Mouse (Mus musculus) hematopoietic stem cell, adult 5-6 weeks (primary cell): ENCODE measurements around the gene Sclt1. TPM values are rescaled to one million over a fixed set of nuclear protein-coding genes. Genes with fewer than 3 reads are reported as not detected.

ENCODE experiments used
- ATAC-seq, 2 experiments: fragments of 125-278 bp in 1 of 2; replicated peaks in 1 of 2; 2 replicates each; pipeline ENCODE4 v1.8.0; 2016 to 2017; ENCODE audit warnings: inconsistent platforms in 2 of 2, mild to moderate bottlenecking in 2 of 2, moderate number of reproducible peaks in 2 of 2, low read depth in 1 of 2, moderate TSS enrichment in 1 of 2; ENCODE audit not compliant: low FRiP score in 2 of 2, poor library complexity in 2 of 2, severe bottlenecking in 2 of 2, insufficient read depth in 1 of 2, low TSS enrichment in 1 of 2
- total RNA-seq: library from RNA; stranded (forward); fragments of 172-1452, 232-1000 nt; gene quantifications from 2 replicates; pipeline ENCODE4 v1.2.3, GENCODE M21; 2017

The Sclt1 gene
- total RNA-seq, 1 experiment from 2014 or later = 24.8 TPM

DNA sequence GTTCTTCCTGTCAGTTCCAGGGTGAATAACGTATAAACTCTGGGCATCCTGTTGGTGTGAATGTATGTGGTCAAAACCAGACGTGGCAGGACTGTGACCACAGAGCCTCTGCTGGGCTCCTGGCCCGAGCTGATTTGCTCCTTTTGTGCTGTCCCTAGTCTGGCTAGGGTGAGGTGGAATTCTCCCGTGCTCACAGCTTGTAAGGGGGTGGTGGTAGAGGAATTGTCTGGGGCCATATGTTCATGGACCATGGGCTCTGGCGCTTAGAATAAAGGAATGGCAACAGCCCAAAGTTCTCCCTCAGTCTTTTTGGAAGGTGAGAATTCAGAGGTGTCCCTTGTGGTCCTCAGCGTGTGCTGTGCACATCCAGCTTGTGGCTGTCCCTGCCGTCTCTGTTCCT, 149.5 kb downstream of the Sclt1 start:
- ATAC-seq = no peak

- no peak for ATAC-seq
Measured at GRCm38 (mm10) chr3:41591651-41592170, 150.6 kb downstream of the Sclt1 start.

DNA sequence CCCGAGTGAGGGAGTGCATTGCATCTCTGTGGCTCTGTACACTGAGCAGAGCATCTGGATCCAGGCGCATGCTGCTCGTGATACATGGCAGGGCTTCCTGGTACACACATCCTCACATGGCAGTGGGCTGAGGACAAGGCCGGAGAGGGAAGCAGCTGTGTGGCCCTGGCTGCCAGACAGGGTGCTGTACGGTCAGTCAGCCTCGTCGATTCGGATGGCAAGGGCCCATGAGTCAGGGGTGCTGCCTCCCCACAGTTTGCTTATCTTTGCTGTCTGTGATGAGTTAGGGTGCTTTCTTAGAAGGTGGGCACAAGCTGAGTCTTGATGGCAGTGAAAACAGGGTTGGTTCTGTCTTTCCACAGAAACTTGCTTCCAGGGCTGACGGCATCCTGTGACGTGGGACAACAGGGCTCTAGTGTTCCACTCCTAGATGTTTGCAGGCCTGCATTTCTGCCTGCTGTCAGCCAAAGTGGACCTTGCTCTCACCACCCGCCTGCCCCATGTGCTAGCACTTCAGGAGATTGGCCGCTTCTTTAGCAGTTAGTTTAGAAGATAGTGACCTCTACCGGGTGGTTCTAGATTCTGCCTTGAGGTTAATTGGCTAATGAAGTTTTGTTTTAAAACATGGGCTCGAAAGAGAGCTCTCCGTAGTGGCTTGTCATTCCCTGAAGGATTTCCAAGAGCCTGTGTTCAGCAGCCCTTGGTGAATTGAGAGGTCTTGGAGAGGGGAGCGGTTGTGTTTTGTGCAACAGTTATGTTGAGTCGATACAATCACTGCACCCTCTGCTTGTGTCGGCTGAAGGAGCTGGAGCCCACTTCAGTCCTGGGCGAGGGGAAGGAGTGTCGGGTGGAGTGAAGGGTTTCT, 151.4 kb downstream of the Sclt1 start:
- no peak for ATAC-seq

- no peak for ATAC-seq
Measured at GRCm38 (mm10) chr3:41589988-41590387, 152.3 kb downstream of the Sclt1 start.

DNA sequence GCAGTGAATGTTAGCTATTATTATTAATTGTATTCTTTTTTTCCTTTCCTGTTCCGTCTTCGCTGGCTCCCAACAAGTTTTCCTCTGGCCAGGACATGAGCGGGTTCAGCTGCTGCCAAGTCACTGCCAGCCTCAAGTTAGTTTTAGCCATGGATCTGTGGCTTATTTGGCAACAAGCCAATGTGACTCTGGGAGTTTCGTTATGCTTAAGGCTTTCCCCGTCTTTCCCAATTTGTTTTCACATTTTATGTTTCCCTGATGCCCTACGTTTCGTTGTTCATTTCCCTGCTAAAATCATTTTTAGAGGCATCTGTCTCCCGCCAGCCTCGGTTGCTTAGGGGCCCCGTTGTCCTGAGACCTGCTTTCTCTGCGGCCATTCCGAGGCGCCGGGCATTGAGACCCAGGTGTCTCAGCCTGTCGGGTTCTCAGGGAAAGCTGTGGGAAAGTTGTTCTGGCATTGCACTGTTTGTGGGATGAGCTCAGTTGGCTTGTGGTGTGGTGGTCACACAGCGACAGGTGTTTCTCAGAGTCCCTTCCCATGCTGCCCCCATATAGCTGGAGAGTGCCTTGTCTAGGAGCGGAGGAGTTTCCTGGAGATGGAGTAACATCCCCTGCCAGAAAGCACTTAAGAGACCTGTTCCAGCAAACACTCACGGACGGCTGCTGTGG, 152.9 kb downstream of the Sclt1 start:
- ATAC-seq = no peak

DNA sequence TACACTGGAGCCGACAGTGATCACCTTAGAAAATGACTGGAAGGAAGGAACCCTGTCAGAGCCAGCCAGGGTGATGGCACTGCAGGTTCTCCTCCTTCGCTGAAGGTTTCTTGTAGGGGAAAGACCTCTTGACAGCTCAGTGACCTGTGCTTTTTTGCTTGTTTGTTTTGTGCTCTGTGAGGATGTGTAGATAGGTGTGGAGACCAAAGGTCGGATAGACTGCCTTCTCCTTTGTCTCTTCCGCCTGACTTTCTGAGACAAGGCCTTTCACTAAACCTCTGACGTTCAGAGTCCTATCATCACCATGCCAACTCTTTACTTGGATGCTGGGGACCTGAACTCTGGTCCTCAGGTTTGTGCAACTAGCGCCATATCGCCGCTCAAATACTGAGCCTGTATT, 153.8 kb downstream of the Sclt1 start:
- no peak for ATAC-seq

GRCm38 (mm10) chr3:41587588-41587987, 154.7 kb downstream of the Sclt1 start:
- ATAC-seq = peak; percentile 91 to 92

DNA sequence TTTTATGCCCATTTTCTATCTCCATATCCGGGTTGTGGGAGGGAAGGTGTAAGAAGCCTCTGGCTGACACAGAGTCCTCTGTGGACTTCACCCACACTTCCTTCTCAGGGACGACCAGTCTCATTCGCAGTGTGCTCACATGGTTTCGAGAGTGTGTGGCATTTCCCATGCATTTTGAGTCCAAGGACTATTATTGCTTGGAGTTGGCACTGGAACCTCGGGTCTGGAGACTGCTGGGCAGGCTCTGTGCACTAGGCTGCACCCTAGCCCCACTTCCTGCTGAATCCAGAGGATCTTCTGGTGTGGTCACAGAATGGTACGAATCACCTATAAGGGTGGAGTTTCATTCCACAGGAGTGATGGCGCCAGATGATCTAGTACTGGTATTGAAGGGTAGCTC, 155.4 kb downstream of the Sclt1 start:
- peak in 1 of 2 experiments; percentile 18; a peak in 2 of 4 replicates for ATAC-seq

DNA sequence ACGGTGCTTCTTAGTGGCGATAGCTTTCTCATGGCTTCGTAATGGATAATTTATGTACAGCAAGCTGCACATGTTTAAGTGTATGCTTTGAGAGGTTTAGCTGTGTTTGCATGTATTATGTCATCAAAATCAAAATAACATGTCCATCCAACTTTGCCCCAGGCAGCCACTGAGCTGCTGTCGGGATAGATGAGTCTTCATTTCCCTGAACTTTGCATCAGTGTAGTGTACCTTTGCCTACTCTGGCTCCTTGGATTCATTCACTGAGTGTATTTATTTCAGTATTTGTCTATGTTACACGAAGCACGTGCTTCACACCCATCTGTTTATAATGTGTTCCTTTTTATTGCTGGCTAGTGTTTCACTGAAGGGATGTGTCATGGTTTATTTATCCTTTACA, 156.0 kb downstream of the Sclt1 start:
- no peak for ATAC-seq

DNA sequence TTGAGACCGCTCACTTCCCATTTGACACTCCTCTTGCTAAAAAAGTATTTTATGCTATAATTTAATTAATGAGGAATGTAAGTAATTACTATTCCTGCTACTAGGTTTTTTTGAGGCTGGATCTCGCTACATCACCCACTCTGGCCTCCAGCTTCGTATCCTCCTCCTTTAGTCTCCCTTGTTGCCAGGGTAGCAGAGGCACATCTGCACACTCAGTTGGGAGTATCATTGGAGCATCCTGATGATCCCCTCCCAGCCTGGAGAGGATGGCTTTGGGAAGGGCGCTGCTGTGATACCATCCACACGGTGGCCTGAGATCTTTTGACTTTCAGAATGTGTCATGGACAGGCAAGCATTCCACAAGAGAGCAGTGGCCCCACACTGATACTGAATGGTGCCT, 156.8 kb downstream of the Sclt1 start:
- no peak for ATAC-seq

DNA sequence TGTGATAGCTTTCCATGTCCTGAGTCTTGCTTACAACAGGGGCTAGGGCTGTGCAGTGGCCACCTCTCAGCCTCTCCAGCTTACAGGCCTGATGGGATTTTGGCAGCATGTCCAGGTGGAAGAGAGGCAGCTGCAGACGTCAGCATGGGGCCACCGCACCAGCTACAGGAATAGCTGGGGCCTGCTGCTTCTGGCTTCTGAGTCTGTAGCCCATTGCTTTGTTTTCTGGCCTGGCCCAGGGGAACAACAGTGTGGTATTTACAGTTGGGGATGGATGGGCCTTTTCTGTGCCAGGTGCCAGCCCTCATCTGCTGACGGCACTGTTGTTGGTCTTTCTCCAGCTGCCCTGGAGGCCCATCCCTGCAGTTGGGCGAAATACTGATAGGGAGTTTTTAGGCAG, 158.7 kb downstream of the Sclt1 start:
- ATAC-seq = no peak

DNA sequence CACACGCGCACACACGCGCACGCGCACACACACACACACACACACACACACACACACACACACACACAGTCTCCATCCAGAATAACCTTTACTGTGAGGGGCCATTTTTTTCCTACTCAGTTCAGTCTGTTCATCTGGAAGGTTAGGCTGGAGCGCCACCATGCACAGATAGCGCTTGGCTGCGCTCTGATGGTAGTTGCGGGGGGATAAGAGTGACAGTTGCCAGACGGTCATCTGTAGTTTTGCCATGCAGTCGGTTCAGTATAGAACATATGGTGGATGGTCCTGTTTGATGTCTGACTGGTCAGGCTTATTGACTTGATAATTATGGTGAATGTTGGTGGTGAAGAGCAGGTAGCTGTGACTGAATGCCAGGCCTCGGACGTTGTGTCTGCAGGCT, 159.2 kb downstream of the Sclt1 start:
- ATAC-seq = no peak

- ATAC-seq = no peak
Measured at GRCm38 (mm10) chr3:41582256-41582655, 160.1 kb downstream of the Sclt1 start.

- no peak for ATAC-seq
Measured at GRCm38 (mm10) chr3:41581436-41581835, 160.9 kb downstream of the Sclt1 start.

DNA sequence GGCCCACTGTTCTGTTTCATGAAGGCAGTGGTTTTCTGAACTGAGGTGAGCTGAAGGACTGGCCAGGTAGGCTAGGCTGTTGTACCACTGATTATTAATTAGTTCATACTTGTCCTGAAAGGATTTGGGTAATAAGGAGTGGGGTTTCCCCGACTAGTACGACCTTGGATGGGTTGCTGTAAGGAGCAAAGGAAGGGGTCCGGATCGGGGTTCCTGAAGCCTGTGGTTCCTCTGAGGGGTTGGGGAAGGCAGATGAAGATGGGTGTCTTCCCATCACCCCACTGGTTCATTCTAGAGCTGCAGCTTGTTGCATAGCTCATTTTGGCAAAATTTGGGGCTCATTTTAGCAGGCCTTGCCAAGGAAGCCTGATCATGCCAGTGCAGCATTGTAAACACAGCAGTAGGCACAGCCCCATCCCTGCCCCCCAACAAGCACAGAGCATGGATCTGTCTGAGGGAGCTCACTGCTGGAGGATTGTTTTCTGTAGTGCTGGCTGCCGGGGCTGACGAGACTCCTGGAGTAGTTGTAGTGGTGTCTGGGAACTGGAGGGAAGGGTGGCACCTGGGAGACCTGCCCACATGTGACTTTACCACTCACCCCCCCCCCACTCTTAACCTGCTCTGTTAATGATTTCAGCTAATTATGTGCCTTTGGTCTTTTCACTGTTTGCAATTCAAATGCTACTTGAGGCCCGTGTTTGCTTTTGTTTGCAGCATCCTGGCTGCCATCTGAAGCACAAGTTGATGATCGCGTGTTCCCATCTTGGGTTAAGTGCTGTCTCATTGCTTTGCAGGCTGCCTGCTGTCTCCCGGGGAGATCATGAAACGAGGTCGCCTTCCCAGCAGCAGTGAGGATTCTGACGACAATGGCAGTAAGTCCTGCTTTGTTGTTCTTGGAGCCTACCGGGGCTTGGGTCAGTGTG, 161.7 kb downstream of the Sclt1 start:
- no peak for ATAC-seq

DNA sequence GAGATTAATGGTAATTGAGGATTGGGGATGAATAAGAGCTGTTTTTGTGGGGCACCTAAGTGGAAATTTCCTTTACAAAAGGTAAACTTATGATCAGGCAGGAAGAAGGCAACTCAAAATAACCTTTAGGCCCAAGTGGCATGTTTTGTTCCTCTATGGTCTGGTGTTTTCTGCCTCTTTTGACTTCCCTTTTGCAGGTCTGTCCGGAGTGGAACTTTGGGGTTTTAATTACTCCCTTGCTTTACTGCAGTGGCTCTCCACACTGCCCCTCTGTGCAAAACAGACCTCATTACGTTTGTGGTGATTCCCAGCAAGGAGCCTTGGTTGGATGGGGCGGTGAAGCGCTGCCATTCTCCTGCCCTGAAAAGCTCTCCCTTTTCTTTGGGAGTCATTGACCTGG, 162.4 kb downstream of the Sclt1 start:
- ATAC-seq = peak; percentile 70 to 72

DNA sequence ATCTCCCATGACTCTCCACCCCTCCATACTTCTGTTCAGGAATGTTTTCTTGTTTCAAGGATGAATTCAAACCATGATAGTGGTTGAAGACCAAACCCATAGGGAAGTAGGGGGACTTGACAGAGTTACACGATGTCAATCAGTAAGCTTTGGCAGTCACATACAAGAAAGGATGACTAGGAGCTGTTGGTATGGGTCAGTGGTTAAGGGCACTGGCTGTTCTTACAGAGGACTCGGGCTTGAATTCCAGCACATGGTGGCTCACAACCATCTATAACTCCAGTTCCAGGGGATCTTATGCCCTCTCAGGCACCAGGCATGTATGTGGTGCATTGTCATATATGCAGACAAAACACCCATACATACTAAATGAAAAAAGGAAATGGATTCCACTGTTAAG, 165.1 kb downstream of the Sclt1 start:
- ATAC-seq = no peak
